Mouse (Mus musculus) limb, embryonic 15.5 days (tissue): ENCODE data around the gene Gsn. TPM values are rescaled to one million over a fixed set of nuclear protein-coding genes. Genes with fewer than 3 reads are reported as not detected.

Source experiments
- ATAC-seq: fragments of 200-750 bp; cut with Nextera tagmentation; 2 replicates; pipeline ENCODE4 v1.8.0; 2017; ENCODE audit warnings: low read depth, moderate TSS enrichment; ENCODE audit not compliant: insufficient number of reproducible peaks, low FRiP score, low TSS enrichment
- H3K27ac ChIP-seq: fragments of 300-500 bp; sonication (generic); 2 replicates; pipeline ENCODE4 v1.5.1; 2015; ENCODE audit warnings: moderate library complexity, mild to moderate bottlenecking, inconsistent platforms
- H3K27me3 ChIP-seq: fragments of 300-500 bp; sonication (generic); 2 replicates; pipeline ENCODE4 v1.6.1; 2015; ENCODE audit warnings: inconsistent platforms
- H3K36me3 ChIP-seq: fragments of 300-500 bp; sonication (generic); 2 replicates; pipeline ENCODE4 v1.6.1; 2015; ENCODE audit warnings: inconsistent platforms
- H3K4me1 ChIP-seq: fragments of 300-500 bp; sonication (generic); 2 replicates; pipeline ENCODE4 v1.6.1; 2015; ENCODE audit warnings: inconsistent platforms
- H3K4me2 ChIP-seq: fragments of 300-500 bp; sonication (generic); 2 replicates; pipeline ENCODE4 v1.6.1; 2015; ENCODE audit warnings: mild to moderate bottlenecking, inconsistent platforms
- H3K4me3 ChIP-seq: fragments of 300-500 bp; sonication (generic); 2 replicates; pipeline ENCODE4 v1.5.1; 2015; ENCODE audit warnings: mild to moderate bottlenecking, inconsistent platforms
- H3K9ac ChIP-seq: fragments of 300-500 bp; sonication (generic); 2 replicates; pipeline ENCODE4 v1.6.1; 2015; ENCODE audit warnings: inconsistent platforms
- H3K9me3 ChIP-seq: fragments of 300-500 bp; sonication (generic); 2 replicates; pipeline ENCODE4 v1.6.1; 2016; ENCODE audit warnings: inconsistent platforms
- WGBS: fragments of 180-500 bp; shearing (Covaris S2); methylation state at CpG from one replicate; pipeline ENCODE4 v1.1.7; 2015; 5-methylcytosine and 5-hydroxymethylcytosine counted together
- polyA plus RNA-seq: library from polyadenylated mRNA; unstranded; fragments of >200 nt; fragmentation: Nextera tagmentation; extraction: Ambion mirVana; gene quantifications from 2 replicates; pipeline ENCODE4 v1.2.1, GENCODE M21; 2015

The Gsn gene
- polyA plus RNA-seq, 1 experiment from 2014 or later: 288 TPM

- Histone ChIP-seq H3K9me3 (no peaks in the 10 kb centered on the region), H3K9ac (no peak overlapping the region), H3K36me3 (no peaks in the 10 kb centered on the region), H3K27ac (no peak overlapping the region), H3K27me3 (no peaks in the 10 kb centered on the region), H3K4me1 (peaks cover 19% of the 10 kb centered on the region), H3K4me3 (no peak overlapping the region), H3K4me2 (no peak overlapping the region)
- ATAC-seq: no peak
These were observed 77.5 kb downstream of the Gsn start for GRCm38 (mm10) chr2:35333670-35334069.

DNA sequence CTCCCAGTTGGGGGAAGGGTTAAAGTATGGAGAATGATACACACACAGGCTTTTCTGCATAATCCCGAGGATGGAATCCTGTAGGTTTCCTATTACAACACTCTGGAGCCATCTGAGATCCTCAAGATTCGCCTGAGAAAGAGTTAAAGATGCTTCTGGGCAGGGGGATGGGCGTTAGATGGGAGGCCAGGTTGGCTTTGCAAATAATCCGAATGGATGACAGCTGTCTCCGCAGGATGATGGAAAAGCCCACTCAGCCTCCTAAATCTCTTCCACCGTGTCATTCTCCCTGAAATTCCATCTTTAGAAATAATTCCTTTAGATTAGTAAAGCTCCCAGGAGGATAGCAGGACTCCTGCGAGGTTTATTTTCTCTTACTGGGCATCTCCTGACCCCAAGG lies 79.4 kb downstream of the Gsn start:
- Histone ChIP-seq H3K4me1 (peaks cover 19% of the 10 kb centered on the region), H3K4me3 (peak overlapping the region; percentile 56), H3K36me3 (no peaks in the 10 kb centered on the region), H3K27ac (no peak overlapping the region), H3K9ac (no peak overlapping the region), H3K9me3 (no peaks in the 10 kb centered on the region), H3K27me3 (no peaks in the 10 kb centered on the region), H3K4me2 (peak overlapping the region; percentile 93)
- no peak for ATAC-seq
- 12% methylated on average over 7 of the region's 7 CpGs for WGBS

- Histone ChIP-seq H3K9ac (peak within 1 kb of the TSS; percentile 51), H3K9me3 (no peaks in the 10 kb centered on the region), H3K27me3 (no peaks in the 10 kb centered on the region), H3K36me3 (no peaks in the 10 kb centered on the region), H3K27ac (peak within 1 kb of the TSS; percentile 79), H3K4me3 (peak within 1 kb of the TSS; percentile 56), H3K4me1 (peaks cover 19% of the 10 kb centered on the region), H3K4me2 (peak within 1 kb of the TSS; percentile 93)
- ATAC-seq: peak; percentile 98
- under 1% methylated on average over 45 of the region's 45 CpGs for WGBS
These were observed 80.5 kb downstream of the Gsn start, which contains the start of gene Stom for GRCm38 (mm10) chr2:35336388-35337280. Stom (minus strand) TSS chr2:35336976.

- peak overlapping the region; percentile 79 for H3K27ac ChIP-seq
- H3K9me3 ChIP-seq: no peaks in the 10 kb centered on the region
- H3K9ac ChIP-seq: no peak overlapping the region
- no peaks in the 10 kb centered on the region for H3K27me3 ChIP-seq
- no peak for ATAC-seq
- peak overlapping the region; percentile 56 for H3K4me3 ChIP-seq
- WGBS: 41% methylated on average over 10 of the region's 10 CpGs
- no peaks in the 10 kb centered on the region for H3K36me3 ChIP-seq
- H3K4me2 ChIP-seq: peak overlapping the region; percentile 93
- peaks cover 19% of the 10 kb centered on the region for H3K4me1 ChIP-seq
These were observed 81.2 kb downstream of the Gsn start for GRCm38 (mm10) chr2:35337419-35337818.

DNA sequence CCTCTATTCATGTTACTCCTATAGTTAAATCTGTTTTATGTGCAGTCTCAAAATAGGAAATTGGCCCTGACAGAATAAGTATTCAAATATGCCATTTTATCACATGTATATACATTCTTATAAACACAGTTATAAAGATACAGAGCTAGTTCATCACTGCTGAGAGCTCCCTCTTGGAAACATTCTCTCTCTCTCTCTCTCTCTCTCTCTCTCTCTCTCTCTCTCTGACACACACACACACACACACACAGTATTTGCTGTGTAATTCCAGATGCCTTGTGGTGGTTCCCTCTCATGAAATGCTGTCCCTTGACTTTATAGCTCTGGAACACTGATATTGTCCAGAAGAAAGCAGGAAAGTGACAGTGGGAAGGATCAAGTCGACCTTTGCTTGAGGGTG lies 81.9 kb downstream of the Gsn start:
- Histone ChIP-seq H3K27ac (no peak overlapping the region), H3K36me3 (no peaks in the 10 kb centered on the region), H3K4me2 (no peak overlapping the region), H3K9ac (no peak overlapping the region), H3K4me1 (peaks cover 19% of the 10 kb centered on the region), H3K9me3 (no peaks in the 10 kb centered on the region), H3K27me3 (no peaks in the 10 kb centered on the region), H3K4me3 (no peak overlapping the region)
- ATAC-seq: no peak
- 63% methylated on average over 1 of the region's 1 CpGs for WGBS

DNA sequence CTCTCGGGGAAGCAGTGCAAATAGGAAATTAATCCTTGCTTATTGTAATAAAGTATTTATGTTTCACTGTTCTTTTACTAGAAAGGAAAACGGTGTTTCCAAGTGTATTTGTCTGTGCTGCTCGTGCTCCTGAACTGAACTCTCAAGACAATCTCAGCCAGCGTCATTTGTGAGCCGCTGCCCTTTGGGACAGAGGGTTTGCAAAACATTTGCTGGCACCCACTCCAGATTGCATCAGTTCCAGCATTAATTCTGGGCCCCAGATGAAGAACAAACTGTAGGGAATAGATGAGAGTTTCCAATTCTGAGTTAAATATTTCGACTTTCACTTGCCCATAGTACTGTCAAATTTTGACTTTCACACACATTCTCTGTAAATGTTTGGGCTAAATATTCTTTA lies 82.5 kb downstream of the Gsn start:
- H3K36me3 ChIP-seq: no peaks in the 10 kb centered on the region
- H3K27me3 ChIP-seq: no peaks in the 10 kb centered on the region
- H3K9me3 ChIP-seq: no peaks in the 10 kb centered on the region
- no peak overlapping the region for H3K4me3 ChIP-seq
- H3K9ac ChIP-seq: no peak overlapping the region
- ATAC-seq: no peak
- peaks cover 19% of the 10 kb centered on the region for H3K4me1 ChIP-seq
- WGBS: 67% methylated on average over 6 of the region's 6 CpGs
- no peak overlapping the region for H3K4me2 ChIP-seq
- H3K27ac ChIP-seq: no peak overlapping the region

DNA sequence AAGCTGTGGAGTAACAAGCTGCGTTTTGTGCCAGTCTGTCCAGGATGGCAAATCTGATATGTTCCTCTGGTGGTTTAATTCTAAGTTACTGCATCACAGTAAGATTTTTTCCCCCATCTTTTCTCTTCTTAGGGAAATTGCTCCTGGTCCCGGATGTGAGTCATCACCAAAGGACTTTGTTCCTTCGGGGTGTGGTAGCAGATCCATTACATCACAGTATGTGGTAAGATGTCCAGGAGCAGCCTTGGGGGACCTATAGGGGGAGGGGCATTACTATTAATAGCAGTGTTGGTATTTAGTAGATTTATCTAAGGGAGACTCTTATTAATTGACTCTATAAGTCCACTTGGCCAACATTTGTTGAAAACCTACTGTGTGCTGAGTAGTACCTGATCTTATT lies 86.4 kb downstream of the Gsn start:
- 62% methylated on average over 3 of the region's 3 CpGs for WGBS
- no peak overlapping the region for H3K4me2 ChIP-seq
- H3K36me3 ChIP-seq: no peaks in the 10 kb centered on the region
- ATAC-seq: no peak
- H3K4me1 ChIP-seq: peaks cover 2% of the 10 kb centered on the region; the same call in 1 of the 2 replicates
- H3K27me3 ChIP-seq: no peaks in the 10 kb centered on the region
- H3K9me3 ChIP-seq: no peaks in the 10 kb centered on the region
- H3K27ac ChIP-seq: no peak overlapping the region
- no peak overlapping the region for H3K9ac ChIP-seq
- H3K4me3 ChIP-seq: no peak overlapping the region

DNA sequence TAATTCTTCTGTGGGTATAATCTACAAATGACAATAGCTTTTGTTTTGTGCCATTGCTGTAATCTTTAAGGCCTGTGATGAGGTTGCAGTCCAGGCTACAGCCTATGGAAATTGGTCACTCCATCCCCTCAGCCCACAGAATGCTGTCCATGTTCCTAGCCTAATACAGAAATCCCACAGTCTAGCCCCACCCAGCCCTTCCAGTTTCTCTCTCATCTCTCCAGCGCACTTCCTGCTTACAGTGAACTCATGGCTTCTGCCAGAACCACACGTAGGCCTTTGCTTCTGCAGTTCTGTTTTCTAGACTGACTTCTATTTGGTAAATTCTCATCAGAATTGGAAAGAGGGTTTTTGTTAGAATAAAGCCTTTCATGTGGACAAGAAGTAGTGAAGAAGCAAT lies 89.8 kb downstream of the Gsn start:
- no peak overlapping the region for H3K9ac ChIP-seq
- ATAC-seq: no peak
- 70% methylated on average over 2 of the region's 2 CpGs for WGBS
- no peaks in the 10 kb centered on the region for H3K9me3 ChIP-seq
- H3K4me1 ChIP-seq: no peaks in the 10 kb centered on the region
- no peaks in the 10 kb centered on the region for H3K36me3 ChIP-seq
- H3K4me2 ChIP-seq: no peak overlapping the region
- no peak overlapping the region for H3K4me3 ChIP-seq
- no peaks in the 10 kb centered on the region for H3K27me3 ChIP-seq
- no peak overlapping the region for H3K27ac ChIP-seq

DNA sequence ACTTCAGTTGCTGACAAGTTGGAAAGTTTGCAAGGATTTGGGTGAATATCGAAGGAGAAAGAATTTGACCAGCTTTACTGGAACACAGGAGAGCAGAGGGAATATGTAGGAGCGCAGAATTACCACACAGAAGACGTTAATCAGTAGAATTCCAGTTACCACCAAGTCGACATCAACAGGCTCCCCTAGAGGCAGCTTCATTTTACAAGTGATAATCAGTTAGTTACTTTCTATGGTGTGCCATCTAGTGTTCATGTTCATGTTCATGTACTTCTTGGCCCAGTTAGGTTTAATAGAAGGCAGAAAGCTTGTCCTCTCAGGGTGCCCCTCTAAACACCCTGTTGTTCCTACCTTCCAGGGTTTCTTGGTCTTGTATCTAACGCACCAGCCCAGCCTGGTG lies 93.0 kb downstream of the Gsn start:
- Histone ChIP-seq H3K9me3 (no peaks in the 10 kb centered on the region), H3K4me1 (no peaks in the 10 kb centered on the region), H3K27me3 (no peaks in the 10 kb centered on the region), H3K36me3 (no peaks in the 10 kb centered on the region), H3K4me2 (no peak overlapping the region), H3K27ac (no peak overlapping the region), H3K4me3 (no peak overlapping the region), H3K9ac (no peak overlapping the region)
- 41% methylated on average over 5 of the region's 5 CpGs for whole genome bisulfite sequencing
- no peak for ATAC-seq

Other genes with a start within 250 kb of the Gsn start
- 0.20 and 0.32 TPM in 2 replicates for gene Hc, start 194.9 kb upstream of the Gsn start, polyA plus RNA-seq
- gene AI182371, start 154.8 kb upstream of the Gsn start, polyA plus RNA-seq: 0.24 and 0.68 TPM in 2 replicates
- 20.1 and 20.3 TPM in 2 replicates for gene Cntrl, start 146.9 kb upstream of the Gsn start, polyA plus RNA-seq
- 341 and 342 TPM in 2 replicates for gene Rab14, start 55.3 kb upstream of the Gsn start, polyA plus RNA-seq
- 22.2 and 25.7 TPM in 2 replicates for gene Stom, start 80.6 kb downstream of the Gsn start, polyA plus RNA-seq
- not detected in 2 replicates for gene 4930568D16Rik, start 111.3 kb downstream of the Gsn start, polyA plus RNA-seq
- gene 4930402F06Rik, start 140.8 kb downstream of the Gsn start, polyA plus RNA-seq: not detected in 2 replicates
- gene Ggta1, start 206.9 kb downstream of the Gsn start, polyA plus RNA-seq: 34.2 and 37.5 TPM in 2 replicates